Mouse (Mus musculus) stomach, postnatal 0 days (tissue): ENCODE measurements at regions not wholly inside any gene's neighbourhood (a gene's known extent, or its start where the extent isn't known, plus 50 kb on each side); places are given as distances from the start of the nearest gene placed in this dataset.

Experiments
- ATAC-seq: fragments of 200-750 bp; cut with Nextera tagmentation; 2 replicates; pipeline ENCODE4 v1.8.0; 2017; ENCODE audit not compliant: low FRiP score, low TSS enrichment
- DNase-seq: peaks from one replicate; pipeline ENCODE4 v3.0.0-alpha.2; 2016; ENCODE audit warnings: low spot score
- H3K27ac ChIP-seq: fragments of 300-500 bp; sonication (generic); replicated peaks from 2 replicates; pipeline ENCODE4 v1.5.1; 2014; ENCODE audit warnings: mild to moderate bottlenecking, control low read depth
- H3K27me3 ChIP-seq: fragments of 300-500 bp; sonication (generic); 2 replicates; pipeline ENCODE4 v1.6.1; 2014; ENCODE audit warnings: low read length; ENCODE audit not compliant: control insufficient read depth, insufficient read depth
- H3K36me3 ChIP-seq: fragments of 300-500 bp; sonication (generic); 2 replicates; pipeline ENCODE4 v1.6.1; 2014; ENCODE audit warnings: low read length, mixed read lengths; ENCODE audit not compliant: control insufficient read depth, insufficient read depth
- H3K4me1 ChIP-seq: fragments of 300-500 bp; sonication (generic); replicated peaks from 2 replicates; pipeline ENCODE4 v1.6.1; 2014; ENCODE audit warnings: antibody characterized with exemption; ENCODE audit not compliant: control insufficient read depth, insufficient read depth
- H3K4me2 ChIP-seq: fragments of 300-500 bp; sonication (generic); replicated peaks from 2 replicates; pipeline ENCODE4 v1.6.1; 2014; ENCODE audit warnings: low read depth, mild to moderate bottlenecking, control low read depth, moderate library complexity
- H3K4me3 ChIP-seq: fragments of 300-500 bp; sonication (generic); 2 replicates; pipeline ENCODE4 v1.5.1; 2014; ENCODE audit warnings: low read depth, low read length, control low read depth
- H3K9ac ChIP-seq: fragments of 300-500 bp; sonication (generic); 2 replicates; pipeline ENCODE4 v1.6.1; 2014; ENCODE audit warnings: mild to moderate bottlenecking, low read length, control low read depth, mixed read lengths
- H3K9me3 ChIP-seq: fragments of 300-500 bp; sonication (generic); 2 replicates; pipeline ENCODE4 v1.6.1; 2016; ENCODE audit warnings: low read length; ENCODE audit not compliant: control insufficient read depth
- CTCF ChIP-seq: IDR thresholded peaks from 2 replicates; pipeline ENCODE4 v1.5.1; 2016; ENCODE audit warnings: antibody characterized with exemption, low read depth, mild to moderate bottlenecking, moderate library complexity
- EP300 ChIP-seq: optimal IDR thresholded peaks from 2 replicates; pipeline ENCODE3; 2016; ENCODE audit warnings: antibody characterized with exemption
- WGBS: fragments of 180-500 bp; shearing (Covaris S2); extraction: QIAGEN DNeasy Blood & Tissue Kit; methylation state at CpG from one replicate; pipeline ENCODE4 v1.1.7; 2014; 5-methylcytosine and 5-hydroxymethylcytosine counted together

GRCm38 (mm10) chr8:57401661-57402060, 54.1 kb upstream of the Scrg1 start:
- DNase-seq (no peak), ATAC-seq (no peak)
- no peaks in the 10 kb centered on the region for H3K36me3 ChIP-seq
- H3K27ac ChIP-seq = no peak overlapping the region
- H3K27me3 ChIP-seq = no peaks in the 10 kb centered on the region
- no peak for TF ChIP-seq EP300
- no peak for TF ChIP-seq CTCF
- no peak overlapping the region for H3K9ac ChIP-seq
- no peaks in the 10 kb centered on the region for H3K9me3 ChIP-seq
- no peak overlapping the region for H3K4me3 ChIP-seq
- WGBS = 27% methylated on average over 1 of the region's 1 CpGs
- H3K4me2 ChIP-seq = no peak overlapping the region
- no peaks in the 10 kb centered on the region for H3K4me1 ChIP-seq

- Histone ChIP-seq H3K27me3 (no peaks in the 10 kb centered on the region), H3K36me3 (no peaks in the 10 kb centered on the region), H3K4me2 (no peak overlapping the region), H3K9me3 (no peaks in the 10 kb centered on the region), H3K9ac (no peak overlapping the region), H3K4me1 (no peaks in the 10 kb centered on the region), H3K4me3 (no peak overlapping the region), H3K27ac (no peak overlapping the region)
- 51% methylated on average over 5 of the region's 5 CpGs for whole genome bisulfite sequencing
- DNase-seq (no peak), ATAC-seq (no peak)
- TF ChIP-seq CTCF (no peak), EP300 (no peak)
Measured at GRCm38 (mm10) chr8:57402200-57402599, 53.5 kb upstream of the Scrg1 start.

GRCm38 (mm10) chr8:57403640-57404180, 52.0 kb upstream of the Scrg1 start:
- TF ChIP-seq EP300 = no peak
- TF ChIP-seq CTCF = peak; percentile 35; the same call in 1 of the 2 replicates
- no peaks in the 10 kb centered on the region for H3K9me3 ChIP-seq
- H3K27me3 ChIP-seq = no peaks in the 10 kb centered on the region
- no peak overlapping the region for H3K4me3 ChIP-seq
- H3K4me1 ChIP-seq = no peaks in the 10 kb centered on the region
- no peak overlapping the region for H3K27ac ChIP-seq
- no peak overlapping the region for H3K4me2 ChIP-seq
- ATAC-seq (no peak), DNase-seq (no peak)
- no peaks in the 10 kb centered on the region for H3K36me3 ChIP-seq
- WGBS = 87% methylated on average over 11 of the region's 11 CpGs
- no peak overlapping the region for H3K9ac ChIP-seq

GRCm38 (mm10) chr8:57405277-57405817, 50.4 kb upstream of the Scrg1 start:
- Histone ChIP-seq H3K4me2 (no peak overlapping the region), H3K4me3 (no peak overlapping the region), H3K9ac (no peak overlapping the region), H3K36me3 (no peaks in the 10 kb centered on the region), H3K27ac (no peak overlapping the region), H3K4me1 (no peaks in the 10 kb centered on the region), H3K27me3 (no peaks in the 10 kb centered on the region), H3K9me3 (no peaks in the 10 kb centered on the region)
- 41% methylated on average over 11 of the region's 11 CpGs for WGBS
- DNase-seq (no peak), ATAC-seq (no peak)
- no peak for TF ChIP-seq CTCF
- TF ChIP-seq EP300 = no peak
